Mouse (Mus musculus): ENCODE results near the gene Dcaf15.

GRCm38 (mm10) chr8:84060245-84060644 is 44.3 kb downstream of the Dcaf15 start:
- no peak for TF ChIP-seq CTCF (IDR thresholded peaks at IDR 0.05)
- TF ChIP-seq EP300 (IDR thresholded peaks at IDR 0.05): no peak
